Mouse (Mus musculus): ENCODE measurements around the gene Ap1s3. TPM values are rescaled to one million over a fixed set of nuclear protein-coding genes. Genes with fewer than 3 reads are reported as not detected.
A peak's percentile ranks its signal among the peaks of the same experiment; 100 is the strongest.

Ap1s3 gene
- polyA plus RNA-seq, 1 experiment from 2014 or later, result 0.27 TPM

DNA sequence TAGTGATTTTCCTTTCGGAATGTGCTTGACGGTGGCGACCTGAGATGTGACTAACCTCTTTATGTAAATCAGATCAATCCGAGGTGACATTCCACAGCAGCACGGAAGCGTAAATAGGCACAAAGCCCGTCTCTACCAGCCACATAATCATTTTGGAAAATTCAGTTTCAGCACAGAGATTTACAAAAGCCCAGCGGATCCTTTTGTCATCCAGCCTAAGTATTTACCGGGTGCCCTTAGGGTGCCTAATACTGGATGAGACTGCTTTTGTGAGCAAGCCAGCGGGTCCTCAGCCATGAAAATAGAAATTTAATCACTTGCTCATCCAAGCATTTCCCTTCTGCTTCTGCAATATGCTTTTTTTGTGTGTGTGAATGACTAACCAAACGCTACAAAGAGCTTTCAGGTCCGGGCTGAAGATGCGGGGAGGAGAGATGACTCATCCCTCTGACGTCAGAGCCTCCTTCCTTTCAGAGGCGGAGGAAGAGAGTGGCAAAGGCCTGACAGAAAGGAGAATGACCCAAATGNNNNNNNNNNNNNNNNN, 90.6 kb downstream of the Ap1s3 start:
- Histone ChIP-seq H3K4me1 (ENCODE audit: insufficient read depth) (peaks cover 4% of the 10 kb centered on the region), H3K27me3 (ENCODE audit: insufficient read depth, low read length) (no peaks in the 10 kb centered on the region), H3K4me3 (ENCODE audit: low read depth, low read length) (peak overlapping the region; percentile 33), H3K36me3 (replicated peaks; ENCODE audit: insufficient read depth, low read length) (no peaks in the 10 kb centered on the region), H3K9ac (replicated peaks) (no peak overlapping the region; the same call in 1 of the 2 replicates), H3K9me3 (ENCODE audit: low read length) (no peaks in the 10 kb centered on the region), H3K4me2 (ENCODE audit: low read depth, low read length) (peak overlapping the region; percentile 68), H3K27ac (ENCODE audit: low read depth) (0 out of 2 replicates have a peak overlapping the region, but pooled peaks have one; percentile 16)
- ATAC-seq (peak; percentile 83), DNase-seq (peak; percentile 40)
- TF ChIP-seq CTCF (IDR thresholded peaks at IDR 0.05; ENCODE audit: low read depth) (no peak), EP300 (IDR thresholded peaks at IDR 0.05; ENCODE audit: low read depth) (no peak)
- 11% methylated on average over 15 of the region's 15 CpGs for WGBS (ENCODE audit: insufficient replicate concordance)

DNA sequence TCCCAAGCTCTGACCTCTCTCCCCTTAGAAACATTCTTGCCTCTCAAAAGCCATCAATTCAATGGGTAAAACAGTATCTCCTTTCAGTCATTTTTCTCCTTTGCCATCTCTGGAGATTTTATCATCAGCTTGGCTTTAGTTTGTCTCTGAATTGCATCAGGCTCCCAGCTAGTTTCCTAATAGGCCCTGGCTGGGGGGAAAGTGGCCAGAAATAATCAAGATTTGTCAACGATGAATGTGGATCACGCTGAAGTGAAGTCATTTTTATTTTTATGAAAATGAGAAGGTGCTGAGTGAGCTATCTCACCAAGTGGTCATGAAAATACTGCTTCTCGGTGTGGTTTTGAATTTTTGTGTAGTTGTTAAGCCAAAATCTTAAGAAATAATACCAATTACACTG, 94.4 kb downstream of the Ap1s3 start:
- Histone ChIP-seq H3K9ac (replicated peaks) (no peak overlapping the region), H3K27me3 (ENCODE audit: insufficient read depth, low read length) (no peaks in the 10 kb centered on the region), H3K4me3 (ENCODE audit: low read depth, low read length) (no peak overlapping the region), H3K4me1 (ENCODE audit: insufficient read depth) (peaks cover 4% of the 10 kb centered on the region), H3K27ac (ENCODE audit: low read depth) (no peak overlapping the region), H3K36me3 (replicated peaks; ENCODE audit: insufficient read depth, low read length) (no peaks in the 10 kb centered on the region), H3K9me3 (ENCODE audit: low read length) (no peaks in the 10 kb centered on the region), H3K4me2 (ENCODE audit: low read depth, low read length) (no peak overlapping the region)
- TF ChIP-seq CTCF (IDR thresholded peaks at IDR 0.05; ENCODE audit: low read depth), result no peak
- TF ChIP-seq EP300 (IDR thresholded peaks at IDR 0.05; ENCODE audit: low read depth), result no peak
- 83% methylated on average over 3 of the region's 3 CpGs for WGBS (ENCODE audit: insufficient replicate concordance)
- no peak for DNase-seq
- no peak for ATAC-seq

DNA sequence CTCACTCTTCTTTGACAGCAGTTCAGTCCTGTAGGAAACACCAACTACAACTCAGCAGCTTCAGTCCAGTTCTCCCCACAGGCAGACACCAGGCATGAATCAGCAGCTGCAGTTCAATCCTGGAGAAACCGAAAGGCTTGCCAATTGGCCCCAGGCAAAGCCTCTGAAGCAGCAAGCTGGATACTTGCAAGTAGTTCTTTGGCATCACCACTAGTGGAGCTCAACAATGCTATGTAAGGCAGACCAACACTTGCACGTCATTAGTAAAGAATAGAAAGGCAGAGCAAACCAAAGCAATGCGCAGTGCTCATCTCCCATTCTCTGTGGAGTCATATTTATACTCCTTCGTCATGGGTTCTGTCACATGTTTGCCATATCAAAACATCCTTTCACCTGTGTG, 99.9 kb downstream of the Ap1s3 start:
- DNase-seq, result no peak
- TF ChIP-seq EP300 (IDR thresholded peaks at IDR 0.05; ENCODE audit: low read depth), result no peak
- no peak overlapping the region for H3K27ac ChIP-seq (ENCODE audit: low read depth)

DNA sequence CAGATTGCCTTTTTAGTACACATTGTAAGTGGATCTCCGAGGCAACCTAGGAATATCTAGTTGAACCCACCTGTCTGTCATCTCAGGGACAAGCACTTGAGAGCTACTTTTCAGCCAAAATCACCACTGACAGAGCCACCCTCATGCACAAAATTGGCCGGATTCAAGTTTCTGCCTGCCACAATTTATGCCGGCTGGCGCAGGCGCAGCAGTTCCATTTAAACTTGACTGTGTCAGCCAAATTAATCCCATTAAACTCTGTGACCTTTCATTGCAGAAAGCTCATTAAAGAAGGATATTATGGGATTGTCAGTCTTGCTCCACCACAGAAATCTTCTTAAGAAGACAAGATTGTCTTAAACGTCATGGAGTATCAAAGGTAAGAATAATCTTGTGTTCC, 100.6 kb downstream of the Ap1s3 start:
- H3K4me1 ChIP-seq (ENCODE audit: insufficient read depth), result no peaks in the 10 kb centered on the region
- H3K4me3 ChIP-seq (ENCODE audit: low read depth, low read length), result no peak overlapping the region
- H3K36me3 ChIP-seq (replicated peaks; ENCODE audit: insufficient read depth, low read length), result no peaks in the 10 kb centered on the region
- H3K9me3 ChIP-seq (ENCODE audit: low read length), result no peaks in the 10 kb centered on the region
- no peak for ATAC-seq
- H3K4me2 ChIP-seq (ENCODE audit: low read depth, low read length), result no peak overlapping the region
- H3K9ac ChIP-seq (replicated peaks), result no peak overlapping the region
- DNase-seq, result no peak
- TF ChIP-seq EP300 (IDR thresholded peaks at IDR 0.05; ENCODE audit: low read depth), result no peak
- no peak for TF ChIP-seq CTCF (IDR thresholded peaks at IDR 0.05; ENCODE audit: low read depth)
- 80% methylated on average over 6 of the region's 6 CpGs for WGBS (ENCODE audit: insufficient replicate concordance)
- no peak overlapping the region for H3K27ac ChIP-seq (ENCODE audit: low read depth)
- H3K27me3 ChIP-seq (ENCODE audit: insufficient read depth, low read length), result no peaks in the 10 kb centered on the region

More for the DNA sequence above, 99.9 kb downstream of the Ap1s3 start:
- WGBS (ENCODE audit: insufficient replicate concordance), result 76% methylated on average over 4 of the region's 4 CpGs
- ATAC-seq, result no peak
- H3K4me2 ChIP-seq (ENCODE audit: low read depth, low read length), result no peak overlapping the region
- no peak overlapping the region for H3K9ac ChIP-seq (replicated peaks)
- H3K27me3 ChIP-seq (ENCODE audit: insufficient read depth, low read length), result no peaks in the 10 kb centered on the region
- no peaks in the 10 kb centered on the region for H3K4me1 ChIP-seq (ENCODE audit: insufficient read depth)
- no peak overlapping the region for H3K4me3 ChIP-seq (ENCODE audit: low read depth, low read length)
- H3K9me3 ChIP-seq (ENCODE audit: low read length), result no peaks in the 10 kb centered on the region
- H3K36me3 ChIP-seq (replicated peaks; ENCODE audit: insufficient read depth, low read length), result no peaks in the 10 kb centered on the region

- 41% methylated on average over 5 of the region's 5 CpGs for WGBS (ENCODE audit: insufficient replicate concordance)
- H3K4me3 ChIP-seq (ENCODE audit: low read depth, low read length), result no peak overlapping the region
- DNase-seq (no peak), ATAC-seq (no peak)
- no peak overlapping the region for H3K9ac ChIP-seq (replicated peaks)
- H3K27me3 ChIP-seq (ENCODE audit: insufficient read depth, low read length), result no peaks in the 10 kb centered on the region
- TF ChIP-seq CTCF (IDR thresholded peaks at IDR 0.05; ENCODE audit: low read depth) (no peak), EP300 (IDR thresholded peaks at IDR 0.05; ENCODE audit: low read depth) (no peak)
- H3K36me3 ChIP-seq (replicated peaks; ENCODE audit: insufficient read depth, low read length), result no peaks in the 10 kb centered on the region
- no peak overlapping the region for H3K27ac ChIP-seq (ENCODE audit: low read depth)
- H3K4me1 ChIP-seq (ENCODE audit: insufficient read depth), result no peaks in the 10 kb centered on the region
- H3K9me3 ChIP-seq (ENCODE audit: low read length), result no peaks in the 10 kb centered on the region
- no peak overlapping the region for H3K4me2 ChIP-seq (ENCODE audit: low read depth, low read length)
Observed at GRCm38 (mm10) chr1:79561186-79561585, 110.6 kb downstream of the Ap1s3 start.

Other genes with a start within 250 kb of the Ap1s3 start
- gene Scg2, start 231.9 kb downstream of the Ap1s3 start, polyA plus RNA-seq (2015; fragmentation: Nextera tagmentation; extraction: Ambion mirVana), result 0.05 and 0.07 TPM in 2 replicates
- 22.2 and 22.7 TPM in 2 replicates for gene Mrpl44, start 104.0 kb upstream of the Ap1s3 start, polyA plus RNA-seq (2015; fragmentation: Nextera tagmentation; extraction: Ambion mirVana)
- gene Wdfy1, start 104.2 kb upstream of the Ap1s3 start, polyA plus RNA-seq (2015; fragmentation: Nextera tagmentation; extraction: Ambion mirVana), result 15.7 and 17.2 TPM in 2 replicates
- gene Serpine2, start 189.2 kb upstream of the Ap1s3 start, polyA plus RNA-seq (2015; fragmentation: Nextera tagmentation; extraction: Ambion mirVana), result 9.3 and 9.4 TPM in 2 replicates

All from liver, postnatal 0 days (tissue).